Mouse (Mus musculus) left cerebral cortex, adult 2 months (tissue): ENCODE measurements at regions not wholly inside any gene's neighbourhood (a gene's known extent, or its start where the extent isn't known, plus 50 kb on each side); places are given as distances from the start of the nearest gene placed in this dataset.
"Not testable (repeated sequence)": the region's sequence is repeated elsewhere in the genome, so short reads cannot be mapped to it uniquely, and the experiment has no call there.

ENCODE experiments used
- DNase-seq, 2 experiments: peaks; one replicate each; pipeline ENCODE4 v3.0.0; 2021 to 2022; ENCODE audit warnings: low spot score in 2 of 2, mixed read lengths in 1 of 2; ENCODE audit errors: extremely low spot score in 1 of 2
- H3K27ac ChIP-seq: fragments of 200-600 bp; 2 replicates; pipeline ENCODE4 v1.8.1; 2022
- H3K4me3 ChIP-seq: fragments of 200-600 bp; 2 replicates; pipeline ENCODE4 v1.8.1; 2022
- CTCF ChIP-seq: fragments of 200-600 bp; IDR thresholded peaks from 2 replicates; pipeline ENCODE4 v1.8.1; 2022; ENCODE audit warnings: antibody characterized with exemption, mild to moderate bottlenecking, moderate library complexity
- intact Hi-C: fragments of 180-260 bp; cut with DNase I; formaldehyde crosslinking; loops from one replicate; pipeline ENCODE4 v1.15.1; 2025

- no peak for DNase-seq
- Histone ChIP-seq H3K4me3 (no peak overlapping the region), H3K27ac (no peak overlapping the region)
- TF ChIP-seq CTCF = no peak
- intact Hi-C loops = no loop called here
Measured at GRCm38 (mm10) chr3:11323101-11323500, 987.6 kb upstream of the Gm38303 start.

GRCm38 (mm10) chr3:11293001-11293400 lies 957.5 kb upstream of the Gm38303 start:
- DNase-seq = no peak
- no peak overlapping the region for H3K27ac ChIP-seq
- no peak overlapping the region for H3K4me3 ChIP-seq
- TF ChIP-seq CTCF = no peak
- intact Hi-C loops = no loop called here

- no peak for DNase-seq
- intact Hi-C loops = no loop called here
- H3K27ac ChIP-seq = no peak overlapping the region
- TF ChIP-seq CTCF = no peak
- H3K4me3 ChIP-seq = no peak overlapping the region
Measured at GRCm38 (mm10) chr3:11261052-11261451, 925.6 kb upstream of the Gm38303 start.

GRCm38 (mm10) chr3:11213996-11214395 lies 878.5 kb upstream of the Gm38303 start:
- no peak for TF ChIP-seq CTCF
- Histone ChIP-seq H3K4me3 (no peak overlapping the region), H3K27ac (no peak overlapping the region)
- intact Hi-C loops = no loop called here
- DNase-seq = no peak

- H3K4me3 ChIP-seq, H3K27ac ChIP-seq, intact Hi-C loops, DNase-seq: not testable (repeated sequence)
- peak; percentile 10; the same call in 1 of the 2 replicates for TF ChIP-seq CTCF
Measured at GRCm38 (mm10) chr3:11212921-11213648, 877.6 kb upstream of the Gm38303 start.

GRCm38 (mm10) chr3:11212290-11212912 lies 876.9 kb upstream of the Gm38303 start:
- intact Hi-C loops, DNase-seq, H3K27ac ChIP-seq, H3K4me3 ChIP-seq: not testable (repeated sequence)

GRCm38 (mm10) chr3:11210920-11211811 lies 875.7 kb upstream of the Gm38303 start:
- DNase-seq, H3K27ac ChIP-seq, intact Hi-C loops, H3K4me3 ChIP-seq: not testable (repeated sequence)

GRCm38 (mm10) chr3:11174002-11174401 lies 838.5 kb upstream of the Gm38303 start:
- DNase-seq = no peak
- TF ChIP-seq CTCF = no peak
- intact Hi-C loops = no loop called here
- Histone ChIP-seq H3K27ac (no peak overlapping the region), H3K4me3 (no peak overlapping the region)

- TF ChIP-seq CTCF = no peak
- Histone ChIP-seq H3K4me3 (no peak overlapping the region), H3K27ac (no peak overlapping the region)
- intact Hi-C loops = no loop called here
- DNase-seq = no peak
Measured at GRCm38 (mm10) chr3:11155350-11155749, 819.9 kb upstream of the Gm38303 start.
